In genomic region chr16:30938664-30939063, GRCm38 (mm10) we compare ENCODE assay signal across 22 mouse cellular contexts.
A peak's percentile ranks its signal among the peaks of the same experiment; 100 is the strongest.
DNase-seq lines count a peak whose midpoint lies in the region; ATAC-seq and TF ChIP-seq lines count a peak whose summit lies in the region.
"Had no signal": no experiment of that assay in that cellular context is flagged by ENCODE, and none has a peak within 500 bp of the region (broad histone marks: within the 10 kb centered on the region; RNA-seq: fewer than 3 reads in every experiment).

No protein-coding gene starts in this region.

- no peak overlapping the region for H3K4me3 ChIP-seq in forebrain, embryonic 14.5 days (ENCODE audit: low read depth, low read length)
- no peak overlapping the region for H3K4me3 ChIP-seq in forebrain, embryonic 10.5 days
- H3K4me3 ChIP-seq in kidney, adult 2 months (ENCODE audit: insufficient read depth, low read depth, low read length), result no peak overlapping the region
- H3K4me3 ChIP-seq: embryonic facial prominence, embryonic 12.5 days; forebrain, embryonic 15.5 days; heart, embryonic 10.5 days; hindbrain, embryonic 10.5 days; intestine, embryonic 15.5 days had no signal

- no peak for ATAC-seq in forebrain, embryonic 14.5 days
- ATAC-seq in granulocyte monocyte progenitor cell, adult 5-6 weeks (replicated peaks; ENCODE audit: poor library complexity, severe bottlenecking), result peak; percentile 85
- ATAC-seq in megakaryocyte progenitor cell, adult 5-6 weeks (replicated peaks; ENCODE audit: poor library complexity), result peak; percentile 69
- ATAC-seq: forebrain, embryonic 15.5 days; intestine, embryonic 15.5 days had no signal

- H3K9ac ChIP-seq in forebrain, embryonic 14.5 days (ENCODE audit: low read length), result no peak overlapping the region
- H3K9ac ChIP-seq: embryonic facial prominence, embryonic 12.5 days; forebrain, embryonic 15.5 days; hindbrain, embryonic 14.5 days; intestine, embryonic 15.5 days had no signal

- H3K9me3 ChIP-seq in forebrain, embryonic 14.5 days (replicated peaks; ENCODE audit: control insufficient read depth, low read length), result no peaks in the 10 kb centered on the region
- H3K9me3 ChIP-seq in forebrain, embryonic 10.5 days, result no peaks in the 10 kb centered on the region
- H3K9me3 ChIP-seq: embryonic facial prominence, embryonic 12.5 days; forebrain, embryonic 15.5 days; G1E; heart, embryonic 10.5 days; hindbrain, embryonic 10.5 days; intestine, embryonic 15.5 days had no signal

- no peaks in the 10 kb centered on the region for H3K4me1 ChIP-seq in forebrain, embryonic 14.5 days (ENCODE audit: control insufficient read depth, insufficient read depth, low read length)
- peaks cover 41% of the 10 kb centered on the region for H3K4me1 ChIP-seq in forebrain, embryonic 10.5 days
- peaks cover 4% of the 10 kb centered on the region; the same call in 1 of the 2 replicates for H3K4me1 ChIP-seq in kidney, adult 2 months (ENCODE audit: control insufficient read depth, insufficient read depth, low read length)
- H3K4me1 ChIP-seq: forebrain, embryonic 15.5 days had no signal

- TF ChIP-seq CTCF in kidney, adult 2 months (conservative IDR thresholded peaks at IDR 0.05; ENCODE audit: insufficient read depth, insufficient read length, low read depth, low read length), result no peak

- peak; percentile 8 for DNase-seq in forebrain, embryonic 14.5 days (ENCODE audit: low spot score)
- DNase-seq in forebrain, embryonic 10.5 days (ENCODE audit: extremely low spot score, low spot score), result no peak
- peak; percentile 69 for DNase-seq in 416B (ENCODE audit: low read depth)
- no peak for DNase-seq in adrenal gland, postnatal 14 days
- DNase-seq in kidney, adult 2 months, result no peak
- DNase-seq in right cerebral cortex, adult 18-20 months, result no peak
- DNase-seq: adrenal gland, postnatal 10 days; cerebellum, adult 18-20 months; cerebellum, postnatal 10 days; gastrocnemius, postnatal 36 days; heart, adult 18-20 months; heart, postnatal 10 days; kidney, adult 18-20 months had no signal

- H3K36me3 ChIP-seq in forebrain, embryonic 14.5 days (ENCODE audit: control insufficient read depth, insufficient read depth, low read length), result no peaks in the 10 kb centered on the region
- H3K36me3 ChIP-seq in forebrain, embryonic 10.5 days (replicated peaks), result no peaks in the 10 kb centered on the region
- H3K36me3 ChIP-seq in kidney, adult 2 months (ENCODE audit: control insufficient read depth, insufficient read depth, low read length), result no peaks in the 10 kb centered on the region
- H3K36me3 ChIP-seq: embryonic facial prominence, embryonic 12.5 days; forebrain, embryonic 15.5 days; G1E; heart, embryonic 10.5 days; hindbrain, embryonic 10.5 days; intestine, embryonic 15.5 days had no signal

- no peak overlapping the region for H3K27ac ChIP-seq in forebrain, embryonic 14.5 days (ENCODE audit: low read depth, low read length)
- H3K27ac ChIP-seq in forebrain, embryonic 10.5 days, result no peak overlapping the region
- H3K27ac ChIP-seq in kidney, adult 2 months (ENCODE audit: insufficient read depth, low read depth, low read length), result no peak overlapping the region
- H3K27ac ChIP-seq: embryonic facial prominence, embryonic 12.5 days; forebrain, embryonic 15.5 days; heart, embryonic 10.5 days; hindbrain, embryonic 14.5 days; intestine, embryonic 15.5 days had no signal

- H3K27me3 ChIP-seq in forebrain, embryonic 14.5 days (replicated peaks; ENCODE audit: control insufficient read depth, insufficient read depth, low read length), result no peaks in the 10 kb centered on the region
- H3K27me3 ChIP-seq in forebrain, embryonic 10.5 days (ENCODE audit: poor library complexity, severe bottlenecking), result no peaks in the 10 kb centered on the region
- no peaks in the 10 kb centered on the region for H3K27me3 ChIP-seq in kidney, adult 2 months (replicated peaks; ENCODE audit: control insufficient read depth, insufficient read depth, low read length)
- H3K27me3 ChIP-seq: embryonic facial prominence, embryonic 12.5 days; forebrain, embryonic 15.5 days; intestine, embryonic 15.5 days had no signal

- no peak overlapping the region for H3K4me2 ChIP-seq in forebrain, embryonic 14.5 days (ENCODE audit: low read length)
- H3K4me2 ChIP-seq: embryonic facial prominence, embryonic 12.5 days; forebrain, embryonic 15.5 days; hindbrain, embryonic 14.5 days; intestine, embryonic 15.5 days had no signal

- WGBS in forebrain, embryonic 14.5 days, result 80% methylated on average over 3 of the region's 3 CpGs
- 89% methylated on average over 3 of the region's 3 CpGs for WGBS in forebrain, embryonic 10.5 days
- whole genome bisulfite sequencing in kidney, adult 2 months, result 97% methylated on average over 3 of the region's 3 CpGs

- TF ChIP-seq POLR2A in kidney, adult 2 months (IDR thresholded peaks at IDR 0.05; ENCODE audit: low read depth, low read length), result no peak

Comparison
In these comparisons a context has a peak if more than half of its experiments do, and no peak if none do; other contexts are left out.
1. DNase-seq: peak in forebrain, embryonic 14.5 days (single experiment) and 416B (single experiment); none in forebrain, embryonic 10.5 days (single experiment), adrenal gland, postnatal 14 days (single experiment), kidney, adult 2 months (single experiment) and right cerebral cortex, adult 18-20 months (single experiment).